Comparison of ENCODE assay signal across 8 mouse cellular contexts in genomic region chr11:117870688-117871365, GRCm38 (mm10). TPM values are rescaled to one million over a fixed set of nuclear protein-coding genes. Genes with fewer than 3 reads are reported as not detected.
A peak's percentile ranks its signal among the peaks of the same experiment; 100 is the strongest.
DNase-seq lines count a peak whose midpoint lies in the region; ATAC-seq and TF ChIP-seq lines count a peak whose summit lies in the region.

No protein-coding gene starts in this region.

- no peaks in the 10 kb centered on the region for H3K79me2 ChIP-seq in heart, adult 2 months (replicated peaks; ENCODE audit: control insufficient read depth, insufficient read depth, low read length)

- H3K4me3 ChIP-seq in embryonic facial prominence, embryonic 10.5 days = no peak overlapping the region
- H3K4me3 ChIP-seq in heart, adult 2 months = no peak overlapping the region
- no peak overlapping the region for H3K4me3 ChIP-seq in liver, postnatal 0 days (ENCODE audit: low read depth, low read length)

- no peak overlapping the region for H3K9ac ChIP-seq in heart, adult 2 months (ENCODE audit: low read depth, low read length)
- no peak overlapping the region for H3K9ac ChIP-seq in liver, postnatal 0 days (replicated peaks)

- no peak for TF ChIP-seq POLR2A in heart, adult 2 months (IDR thresholded peaks at IDR 0.05; ENCODE audit: insufficient read depth, low read depth, low read length)

- no peaks in the 10 kb centered on the region for H3K36me3 ChIP-seq in embryonic facial prominence, embryonic 10.5 days (replicated peaks)
- no peaks in the 10 kb centered on the region for H3K36me3 ChIP-seq in heart, adult 2 months (ENCODE audit: control insufficient read depth, insufficient read depth, low read length)
- H3K36me3 ChIP-seq in liver, postnatal 0 days (replicated peaks; ENCODE audit: insufficient read depth, low read length) = no peaks in the 10 kb centered on the region

- WGBS in embryonic facial prominence, embryonic 10.5 days = 33% methylated on average over 12 of the region's 12 CpGs
- 42% methylated on average over 12 of the region's 12 CpGs for WGBS in heart, adult 2 months
- 43% methylated on average over 12 of the region's 12 CpGs for WGBS in liver, postnatal 0 days (ENCODE audit: insufficient replicate concordance)

- H3K27me3 ChIP-seq in embryonic facial prominence, embryonic 10.5 days (replicated peaks; ENCODE audit: low read depth, poor library complexity, severe bottlenecking) = peaks cover 20% of the 10 kb centered on the region
- no peaks in the 10 kb centered on the region for H3K27me3 ChIP-seq in heart, adult 2 months (ENCODE audit: control insufficient read depth, insufficient read depth, low read length)
- H3K27me3 ChIP-seq in liver, postnatal 0 days (ENCODE audit: insufficient read depth, low read length) = no peaks in the 10 kb centered on the region

- peak; percentile 23; the same call in 1 of the 2 replicates for ATAC-seq in liver, postnatal 0 days
- ATAC-seq in neutrophil, adult 5-6 weeks (ENCODE audit: extremely low read depth, insufficient number of reproducible peaks, low FRiP score, poor library complexity, severe bottlenecking) = peak; percentile 59

- DNase-seq in CD4-positive, CD25-positive, alpha-beta regulatory T cell, adult 2 months (ENCODE audit: low read depth, low spot score) = peak; percentile 92
- peak; percentile 84 for DNase-seq in adrenal gland, postnatal 14 days
- DNase-seq in embryonic facial prominence, embryonic 10.5 days (ENCODE audit: low spot score) = peak; percentile 79
- DNase-seq in heart, adult 2 months = peak; percentile 75 to 77
- peak; percentile 69 to 78 for DNase-seq in kidney, postnatal 25 days
- peak; percentile 80 for DNase-seq in liver, postnatal 0 days
- DNase-seq in thymus, postnatal 0 days (ENCODE audit: low spot score) = peak; percentile 91

- H3K4me2 ChIP-seq in liver, postnatal 0 days (ENCODE audit: low read depth, low read length) = no peak overlapping the region

- no peaks in the 10 kb centered on the region for H3K9me3 ChIP-seq in embryonic facial prominence, embryonic 10.5 days
- no peaks in the 10 kb centered on the region for H3K9me3 ChIP-seq in liver, postnatal 0 days (ENCODE audit: low read length)

- H3K27ac ChIP-seq in embryonic facial prominence, embryonic 10.5 days (replicated peaks) = no peak overlapping the region
- H3K27ac ChIP-seq in heart, adult 2 months = no peak overlapping the region
- H3K27ac ChIP-seq in liver, postnatal 0 days (ENCODE audit: low read depth) = no peak overlapping the region

- peak; percentile 99 for TF ChIP-seq CTCF in heart, adult 2 months (IDR thresholded peaks at IDR 0.05)
- peak; percentile 99 for TF ChIP-seq CTCF in liver, postnatal 0 days (IDR thresholded peaks at IDR 0.05; ENCODE audit: low read depth)

- TF ChIP-seq EP300 in heart, adult 2 months (IDR thresholded peaks at IDR 0.05; ENCODE audit: insufficient read depth, low read depth, low read length) = peak; percentile 97
- TF ChIP-seq EP300 in liver, postnatal 0 days (IDR thresholded peaks at IDR 0.05; ENCODE audit: low read depth) = no peak

- H3K4me1 ChIP-seq in embryonic facial prominence, embryonic 10.5 days = peaks cover 55% of the 10 kb centered on the region
- H3K4me1 ChIP-seq in heart, adult 2 months (ENCODE audit: control insufficient read depth, insufficient read depth, low read length) = peaks cover 3% of the 10 kb centered on the region
- peaks cover 29% of the 10 kb centered on the region for H3K4me1 ChIP-seq in liver, postnatal 0 days (ENCODE audit: insufficient read depth)

- intact Hi-C loops in heart, adult 2 months (cut with DNase I) = loop anchor here (1.0 to 5.0 kb wide), 5 partner anchors 42 to 351 kb away; partner anchors contain the start of gene Socs3

RNA-seq across cellular contexts. Expression of gene Tha1, which starts 2.5 kb away (rescaled TPM):
- 11.5 and 12.3 TPM in 2 replicates for total RNA-seq in adrenal gland, postnatal 14 days (2021)
- polyA plus RNA-seq in embryonic facial prominence, embryonic 10.5 days (2016; fragmentation: Nextera tagmentation; extraction: Ambion mirVana) = 2.5 and 3.1 TPM in 2 replicates
- total RNA-seq in heart, adult 2 months (2021) = 1 to 10 TPM; 9.2 to 9.3 TPM
- 11.2 and 14.6 TPM in 2 replicates for polyA plus RNA-seq in heart, adult 2 months (2012; rRNA removed)
- 6.6 and 7.1 TPM in 2 replicates for polyA plus RNA-seq in liver, postnatal 0 days (2015; fragmentation: Nextera tagmentation; extraction: Ambion mirVana)
- total RNA-seq in neutrophil, adult 5-6 weeks (2017) = 3.6 and 6.8 TPM in 2 replicates
- 9.0 and 9.4 TPM in 2 replicates for polyA plus RNA-seq in thymus, postnatal 0 days (2015; fragmentation: Nextera tagmentation; extraction: Ambion mirVana)

RNA-seq across cellular contexts. Expression of gene Tmem235, which starts 10.3 kb away (rescaled TPM):
- not detected in 2 replicates for total RNA-seq in adrenal gland, postnatal 14 days (2021)
- 0.10 TPM in 1 of 2 replicates, not detected in the other for polyA plus RNA-seq in embryonic facial prominence, embryonic 10.5 days (2016; fragmentation: Nextera tagmentation; extraction: Ambion mirVana)
- total RNA-seq in heart, adult 2 months (2021) = not detected
- not detected in 2 replicates for polyA plus RNA-seq in heart, adult 2 months (2012; rRNA removed)
- polyA plus RNA-seq in liver, postnatal 0 days (2015; fragmentation: Nextera tagmentation; extraction: Ambion mirVana) = not detected in 2 replicates
- total RNA-seq in neutrophil, adult 5-6 weeks (2017) = not detected in 2 replicates
- polyA plus RNA-seq in thymus, postnatal 0 days (2015; fragmentation: Nextera tagmentation; extraction: Ambion mirVana) = not detected in 2 replicates

RNA-seq across cellular contexts. Expression of gene Birc5, which starts 21.8 kb away (rescaled TPM):
- total RNA-seq in adrenal gland, postnatal 14 days (2021) = 17.8 and 22.6 TPM in 2 replicates
- polyA plus RNA-seq in embryonic facial prominence, embryonic 10.5 days (2016; fragmentation: Nextera tagmentation; extraction: Ambion mirVana) = 405 and 416 TPM in 2 replicates
- total RNA-seq in heart, adult 2 months (2021) = under 1 TPM; 0.18 to 0.80 TPM
- polyA plus RNA-seq in heart, adult 2 months (2012; rRNA removed) = 0.35 and 0.79 TPM in 2 replicates
- polyA plus RNA-seq in liver, postnatal 0 days (2015; fragmentation: Nextera tagmentation; extraction: Ambion mirVana) = 193 and 197 TPM in 2 replicates
- 0.47 and 0.49 TPM in 2 replicates for total RNA-seq in neutrophil, adult 5-6 weeks (2017)
- polyA plus RNA-seq in thymus, postnatal 0 days (2015; fragmentation: Nextera tagmentation; extraction: Ambion mirVana) = 457 and 480 TPM in 2 replicates

RNA-seq across cellular contexts. Expression of gene Tk1, which starts 44.9 kb away (rescaled TPM):
- total RNA-seq in adrenal gland, postnatal 14 days (2021) = 29.1 and 34.8 TPM in 2 replicates
- polyA plus RNA-seq in embryonic facial prominence, embryonic 10.5 days (2016; fragmentation: Nextera tagmentation; extraction: Ambion mirVana) = 156 and 161 TPM in 2 replicates
- 1 to 10 TPM; 1.9 to 2.0 TPM for total RNA-seq in heart, adult 2 months (2021)
- 3.0 and 3.7 TPM in 2 replicates for polyA plus RNA-seq in heart, adult 2 months (2012; rRNA removed)
- 96.8 and 101 TPM in 2 replicates for polyA plus RNA-seq in liver, postnatal 0 days (2015; fragmentation: Nextera tagmentation; extraction: Ambion mirVana)
- 9.0 and 12.4 TPM in 2 replicates for total RNA-seq in neutrophil, adult 5-6 weeks (2017)
- 119 and 133 TPM in 2 replicates for polyA plus RNA-seq in thymus, postnatal 0 days (2015; fragmentation: Nextera tagmentation; extraction: Ambion mirVana)

RNA-seq across cellular contexts. Expression of gene Afmid, which starts 45.1 kb away (rescaled TPM):
- total RNA-seq in adrenal gland, postnatal 14 days (2021) = 7.5 and 16.4 TPM in 2 replicates
- polyA plus RNA-seq in embryonic facial prominence, embryonic 10.5 days (2016; fragmentation: Nextera tagmentation; extraction: Ambion mirVana) = 3.5 and 4.8 TPM in 2 replicates
- total RNA-seq in heart, adult 2 months (2021) = 1 to 10 TPM; 2.5 to 3.2 TPM
- polyA plus RNA-seq in heart, adult 2 months (2012; rRNA removed) = 11.8 and 14.3 TPM in 2 replicates
- polyA plus RNA-seq in liver, postnatal 0 days (2015; fragmentation: Nextera tagmentation; extraction: Ambion mirVana) = 32.9 and 34.4 TPM in 2 replicates
- total RNA-seq in neutrophil, adult 5-6 weeks (2017) = 10.4 and 11.9 TPM in 2 replicates
- polyA plus RNA-seq in thymus, postnatal 0 days (2015; fragmentation: Nextera tagmentation; extraction: Ambion mirVana) = 6.5 and 6.9 TPM in 2 replicates

Comparison
In these comparisons a context has a peak if more than half of its experiments do, and no peak if none do; other contexts are left out.
1. RNA of gene Birc5, which starts 21.8 kb away (polyA plus RNA-seq): 457 to 480 TPM in thymus, postnatal 0 days, 405 to 416 TPM in embryonic facial prominence, embryonic 10.5 days and 193 to 197 TPM in liver, postnatal 0 days; 0.35 to 0.79 TPM in heart, adult 2 months; every median in the first group is over 100 times any median in the second.
2. Peak in every context shown above with its lines, with median percentiles within 50 percentile points of each other: DNase-seq.